Mouse (Mus musculus) layer of hippocampus, adult 9-11 months (tissue): ENCODE data around the gene Gm31571.
"Not testable (repeated sequence)": the region's sequence is repeated elsewhere in the genome, so short reads cannot be mapped to it uniquely, and the experiment has no call there.

Experiments
- DNase-seq: peaks from one replicate; pipeline ENCODE4 v3.0.0; 2022

Gene Gm31571

GRCm38 (mm10) chrY:22051253-22051652 lies at the start of gene Gm31571:
TSS of gene Gm31571 (minus strand) at chrY:22051353.
- DNase-seq: not testable (repeated sequence)
